Mouse (Mus musculus) gonadal fat pad, adult 2 months (tissue): ENCODE data around the gene Tmc5. TPM values are rescaled to one million over a fixed set of nuclear protein-coding genes. Genes with fewer than 3 reads are reported as not detected.

Source experiments
- DNase-seq: peaks from one replicate; pipeline ENCODE4 v3.0.0-alpha.2; 2012; ENCODE audit warnings: low read depth
- polyA plus RNA-seq: library from polyadenylated mRNA; depleted of rRNA; stranded (reverse); fragments of >200 nt; gene quantifications from 2 replicates; pipeline ENCODE4 v1.2.3, GENCODE M21; 2012; rRNA removed

Gene Tmc5
- polyA plus RNA-seq: 21.6 and 26.3 TPM in 2 replicates

GRCm38 (mm10) chr7:118597201-118597600, at the start of gene Tmc5:
Gene Tmc5, plus strand, starts transcription at chr7:118597297.
- no peak for DNase-seq

- no peak for DNase-seq
Measured at GRCm38 (mm10) chr7:118547451-118547850, 49.6 kb upstream of the Tmc5 start.

- DNase-seq: no peak
Measured at GRCm38 (mm10) chr7:118553881-118554280, 43.2 kb upstream of the Tmc5 start.

- DNase-seq: no peak
Measured at GRCm38 (mm10) chr7:118554290-118554689, 42.8 kb upstream of the Tmc5 start.

GRCm38 (mm10) chr7:118569121-118569543, 28.0 kb upstream of the Tmc5 start:
- DNase-seq: no peak

GRCm38 (mm10) chr7:118571350-118571749, 25.7 kb upstream of the Tmc5 start:
- no peak for DNase-seq

GRCm38 (mm10) chr7:118572039-118572438, 25.1 kb upstream of the Tmc5 start:
- DNase-seq: no peak

- DNase-seq: no peak
Measured at GRCm38 (mm10) chr7:118578269-118578668, 18.8 kb upstream of the Tmc5 start.

- no peak for DNase-seq
Measured at GRCm38 (mm10) chr7:118579938-118580337, 17.2 kb upstream of the Tmc5 start.

GRCm38 (mm10) chr7:118583821-118584220, 13.3 kb upstream of the Tmc5 start:
- DNase-seq: no peak

- no peak for DNase-seq
Measured at GRCm38 (mm10) chr7:118584257-118584907, 12.7 kb upstream of the Tmc5 start, which contains the start of gene Tmc7. Gene Tmc7, minus strand, starts transcription at chr7:118584736.

- DNase-seq: no peak
Measured at GRCm38 (mm10) chr7:118584926-118585325, 12.2 kb upstream of the Tmc5 start.

- no peak for DNase-seq
Measured at GRCm38 (mm10) chr7:118585856-118586255, 11.2 kb upstream of the Tmc5 start.

GRCm38 (mm10) chr7:118590726-118591305, 6.3 kb upstream of the Tmc5 start:
- no peak for DNase-seq

GRCm38 (mm10) chr7:118592146-118592545, 5.0 kb upstream of the Tmc5 start:
- DNase-seq: no peak

GRCm38 (mm10) chr7:118593567-118594407, 3.3 kb upstream of the Tmc5 start:
- no peak for DNase-seq

- no peak for DNase-seq
Measured at GRCm38 (mm10) chr7:118594611-118595010, 2.5 kb upstream of the Tmc5 start.

- peak; percentile 31 for DNase-seq
Measured at GRCm38 (mm10) chr7:118595228-118595627, 1.9 kb upstream of the Tmc5 start.

- DNase-seq: no peak
Measured at GRCm38 (mm10) chr7:118596271-118596670, 826 bp upstream of the Tmc5 start.

GRCm38 (mm10) chr7:118599954-118600631, 3.0 kb downstream of the Tmc5 start:
- no peak for DNase-seq

GRCm38 (mm10) chr7:118604842-118605241, 7.7 kb downstream of the Tmc5 start:
- no peak for DNase-seq

GRCm38 (mm10) chr7:118609815-118610214, 12.7 kb downstream of the Tmc5 start:
- DNase-seq: no peak
